Mouse (Mus musculus) CH12.LX (cell line): ENCODE measurements around the gene Zfp334.

Experiments
- CTCF ChIP-seq, 2 experiments: IDR thresholded peaks in 1 of 2; conservative IDR thresholded peaks in 1 of 2; 2 replicates each; pipeline ENCODE4 v1.5.1; 2011 to 2012; ENCODE audit warnings: low read depth in 2 of 2, low read length in 2 of 2, improper control_type of control experiment in 1 of 2, inconsistent platforms in 1 of 2, mild to moderate bottlenecking in 1 of 2, moderate library complexity in 1 of 2
- GABPA ChIP-seq: IDR thresholded peaks from 2 replicates; pipeline ENCODE4 v1.6.1; 2012; ENCODE audit warnings: low read depth, low read length, improper control_type of control experiment, inconsistent platforms; ENCODE audit not compliant: insufficient replicate concordance
- JUN ChIP-seq: IDR thresholded peaks from 2 replicates; pipeline ENCODE4 v1.6.1; 2011; ENCODE audit warnings: low read depth, mild to moderate bottlenecking, low read length, improper control_type of control experiment, moderate library complexity; ENCODE audit not compliant: insufficient read depth
- MAFK ChIP-seq: IDR thresholded peaks from 2 replicates; pipeline ENCODE4 v1.6.1; 2011; ENCODE audit warnings: low read length, improper control_type of control experiment; ENCODE audit not compliant: insufficient replicate concordance
- MEF2A ChIP-seq: IDR thresholded peaks from 2 replicates; pipeline ENCODE4 v1.6.1; 2014; ENCODE audit warnings: low read depth, mild to moderate bottlenecking, inconsistent platforms, low read length, improper control_type of control experiment, borderline replicate concordance
- MXI1 ChIP-seq: IDR thresholded peaks from 2 replicates; pipeline ENCODE4 v1.6.1; 2011; ENCODE audit warnings: mild to moderate bottlenecking, low read depth, low read length, improper control_type of control experiment
- POLR2A ChIP-seq: IDR thresholded peaks from 2 replicates; pipeline ENCODE4 v1.6.1; 2011; ENCODE audit warnings: low read depth, mild to moderate bottlenecking, improper control_type of control experiment, low read length
- TCF12 ChIP-seq: IDR thresholded peaks from 2 replicates; pipeline ENCODE4 v1.6.1; 2014; ENCODE audit warnings: low read depth, mild to moderate bottlenecking, inconsistent platforms, low read length, improper control_type of control experiment
- USF2 ChIP-seq: conservative IDR thresholded peaks from 2 replicates; pipeline ENCODE4 v1.6.1; 2011; ENCODE audit warnings: low read depth, low read length, improper control_type of control experiment

DNA sequence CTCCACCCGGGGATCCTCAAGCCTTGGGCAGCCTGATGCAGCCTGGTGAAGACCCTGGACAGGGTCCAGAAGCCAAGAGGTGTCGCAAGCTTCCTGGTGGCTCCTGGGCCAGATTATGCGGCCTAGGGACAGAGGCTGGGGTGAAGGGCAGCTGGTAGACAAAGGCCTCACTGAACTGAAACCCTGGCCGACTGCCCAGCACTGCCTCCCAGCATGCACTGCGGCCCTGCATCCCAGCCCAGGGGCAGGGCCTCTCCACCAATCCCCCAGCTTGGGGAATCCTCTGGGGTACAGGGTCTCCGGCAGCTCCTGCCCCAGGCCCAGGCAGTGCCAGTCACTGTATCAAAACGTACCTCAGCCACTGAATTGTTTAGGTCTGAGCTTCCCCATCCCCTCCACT is 29.2 kb upstream of the Zfp334 start:
- TF ChIP-seq MEF2A (no peak), TCF12 (no peak), CTCF (conservative IDR thresholded peaks at IDR 0.05 in 1 of 2, IDR thresholded peaks at IDR 0.05 in 1 of 2; ENCODE audit: low read depth in 2 of 2, low read length in 2 of 2) (no peak), POLR2A (no peak), GABPA (no peak), MXI1 (no peak), JUN (no peak), MAFK (no peak), USF2 (no peak)
